Mouse (Mus musculus) stomach, embryonic 14.5 days (tissue): Measurements from ENCODE around the gene Prdm2. TPM values are rescaled to one million over a fixed set of nuclear protein-coding genes. Genes with fewer than 3 reads are reported as not detected.

Source experiments
- ATAC-seq: fragments of 200-750 bp; cut with Nextera tagmentation; 2 replicates; pipeline ENCODE4 v1.8.0; 2017; ENCODE audit warnings: low read depth, moderate TSS enrichment; ENCODE audit not compliant: insufficient number of reproducible peaks, insufficient read depth, low FRiP score
- H3K27ac ChIP-seq: fragments of 300-500 bp; sonication (generic); 2 replicates; pipeline ENCODE4 v1.5.1; 2014; ENCODE audit warnings: mild to moderate bottlenecking, low read length, moderate library complexity, mixed read lengths
- H3K27me3 ChIP-seq: fragments of 300-500 bp; sonication (generic); 2 replicates; pipeline ENCODE4 v1.6.1; 2014; ENCODE audit warnings: low read length, control low read depth, mixed read lengths; ENCODE audit not compliant: control insufficient read depth, insufficient read depth
- H3K36me3 ChIP-seq: fragments of 300-500 bp; sonication (generic); 2 replicates; pipeline ENCODE4 v1.6.1; 2014; ENCODE audit warnings: mild to moderate bottlenecking, control low read depth, low read length, moderate library complexity, mixed read lengths; ENCODE audit not compliant: control insufficient read depth, insufficient read depth
- H3K4me1 ChIP-seq: fragments of 300-500 bp; sonication (generic); 2 replicates; pipeline ENCODE4 v1.6.1; 2014; ENCODE audit warnings: low read length, control low read depth, mixed read lengths; ENCODE audit not compliant: control insufficient read depth, insufficient read depth
- H3K4me2 ChIP-seq: fragments of 300-500 bp; sonication (generic); replicated peaks from 2 replicates; pipeline ENCODE4 v1.6.1; 2014; ENCODE audit warnings: low read depth, low read length, control low read depth
- H3K4me3 ChIP-seq: fragments of 300-500 bp; sonication (generic); 2 replicates; pipeline ENCODE4 v1.5.1; 2014; ENCODE audit warnings: low read depth, low read length, control low read depth
- H3K9ac ChIP-seq: fragments of 300-500 bp; sonication (generic); replicated peaks from 2 replicates; pipeline ENCODE4 v1.6.1; 2014; ENCODE audit warnings: low read depth, mild to moderate bottlenecking, control low read depth, low read length, moderate library complexity, mixed read lengths
- H3K9me3 ChIP-seq: fragments of 300-500 bp; sonication (generic); 2 replicates; pipeline ENCODE4 v1.6.1; 2016; ENCODE audit warnings: low read depth, low read length, control low read depth; ENCODE audit not compliant: control insufficient read depth
- WGBS: fragments of 180-500 bp; shearing (Covaris S2); extraction: QIAGEN DNeasy Blood & Tissue Kit; methylation state at CpG from one replicate; pipeline ENCODE4 v1.1.7; 2014; 5-methylcytosine and 5-hydroxymethylcytosine counted together
- polyA plus RNA-seq: library from polyadenylated mRNA; unstranded; fragments of >200 nt; fragmentation: Nextera tagmentation; extraction: Ambion mirVana; gene quantifications from 2 replicates; pipeline ENCODE4 v1.2.1, GENCODE M21; 2014

The Prdm2 gene
- polyA plus RNA-seq, 1 experiment from 2014 or later: 15.2 TPM

GRCm38 (mm10) chr4:143106971-143107370 is 105.8 kb downstream of the Prdm2 start:
- Histone ChIP-seq H3K27me3 (no peaks in the 10 kb centered on the region), H3K4me2 (no peak overlapping the region), H3K9me3 (no peaks in the 10 kb centered on the region), H3K4me1 (no peaks in the 10 kb centered on the region), H3K9ac (no peak overlapping the region), H3K4me3 (no peak overlapping the region), H3K36me3 (peaks cover 37% of the 10 kb centered on the region; the same call in 1 of the 2 replicates), H3K27ac (no peak overlapping the region)
- WGBS: 73% methylated on average over 6 of the region's 6 CpGs
- no peak for ATAC-seq

GRCm38 (mm10) chr4:143106566-143106965 is 106.2 kb downstream of the Prdm2 start:
- WGBS: 56% methylated on average over 2 of the region's 2 CpGs
- H3K4me3 ChIP-seq: no peak overlapping the region
- H3K4me2 ChIP-seq: no peak overlapping the region
- no peaks in the 10 kb centered on the region for H3K4me1 ChIP-seq
- ATAC-seq: no peak
- no peaks in the 10 kb centered on the region for H3K27me3 ChIP-seq
- no peaks in the 10 kb centered on the region for H3K9me3 ChIP-seq
- H3K9ac ChIP-seq: no peak overlapping the region
- H3K36me3 ChIP-seq: peaks cover 37% of the 10 kb centered on the region; the same call in 1 of the 2 replicates
- no peak overlapping the region for H3K27ac ChIP-seq

GRCm38 (mm10) chr4:143104739-143105138 is 108.1 kb downstream of the Prdm2 start:
- Histone ChIP-seq H3K27me3 (no peaks in the 10 kb centered on the region), H3K27ac (no peak overlapping the region), H3K4me3 (no peak overlapping the region), H3K9me3 (no peaks in the 10 kb centered on the region), H3K9ac (no peak overlapping the region), H3K4me1 (no peaks in the 10 kb centered on the region), H3K36me3 (peaks cover 19% of the 10 kb centered on the region; the same call in 1 of the 2 replicates), H3K4me2 (no peak overlapping the region)
- ATAC-seq: no peak
- WGBS: 67% methylated on average over 5 of the region's 5 CpGs

- Histone ChIP-seq H3K27ac (no peak overlapping the region), H3K4me2 (no peak overlapping the region), H3K9me3 (no peaks in the 10 kb centered on the region), H3K27me3 (no peaks in the 10 kb centered on the region), H3K4me1 (no peaks in the 10 kb centered on the region), H3K9ac (no peak overlapping the region), H3K36me3 (peaks cover 10% of the 10 kb centered on the region; the same call in 1 of the 2 replicates), H3K4me3 (no peak overlapping the region)
- 69% methylated on average over 2 of the region's 2 CpGs for WGBS
- ATAC-seq: no peak
Observed at GRCm38 (mm10) chr4:143103811-143104210, 109.0 kb downstream of the Prdm2 start.

- H3K9me3 ChIP-seq: no peaks in the 10 kb centered on the region
- 49% methylated on average over 6 of the region's 6 CpGs for WGBS
- no peak overlapping the region for H3K9ac ChIP-seq
- H3K4me3 ChIP-seq: no peak overlapping the region
- H3K27me3 ChIP-seq: no peaks in the 10 kb centered on the region
- no peak overlapping the region for H3K27ac ChIP-seq
- no peak for ATAC-seq
- H3K4me2 ChIP-seq: no peak overlapping the region
- no peaks in the 10 kb centered on the region for H3K4me1 ChIP-seq
- no peaks in the 10 kb centered on the region for H3K36me3 ChIP-seq
Observed at GRCm38 (mm10) chr4:143100157-143100556, 112.6 kb downstream of the Prdm2 start.

GRCm38 (mm10) chr4:143099288-143100039 is 113.3 kb downstream of the Prdm2 start:
- Histone ChIP-seq H3K36me3 (no peaks in the 10 kb centered on the region), H3K4me1 (no peaks in the 10 kb centered on the region), H3K27me3 (no peaks in the 10 kb centered on the region), H3K9me3 (no peaks in the 10 kb centered on the region), H3K4me3 (no peak overlapping the region), H3K9ac (no peak overlapping the region), H3K4me2 (no peak overlapping the region), H3K27ac (no peak overlapping the region)
- 57% methylated on average over 11 of the region's 11 CpGs for WGBS
- ATAC-seq: no peak

GRCm38 (mm10) chr4:143092082-143092701 is 120.6 kb downstream of the Prdm2 start:
- 29% methylated on average over 12 of the region's 12 CpGs for WGBS
- H3K36me3 ChIP-seq: no peaks in the 10 kb centered on the region
- no peak overlapping the region for H3K4me3 ChIP-seq
- no peak for ATAC-seq
- no peaks in the 10 kb centered on the region for H3K27me3 ChIP-seq
- no peaks in the 10 kb centered on the region for H3K9me3 ChIP-seq
- H3K27ac ChIP-seq: no peak overlapping the region
- H3K4me1 ChIP-seq: no peaks in the 10 kb centered on the region
- no peak overlapping the region for H3K4me2 ChIP-seq
- H3K9ac ChIP-seq: no peak overlapping the region

GRCm38 (mm10) chr4:143090551-143090950 is 122.2 kb downstream of the Prdm2 start:
- 96% methylated on average over 3 of the region's 3 CpGs for WGBS

More at GRCm38 (mm10) chr4:143090551-143090950, 122.2 kb downstream of the Prdm2 start:
- Histone ChIP-seq H3K36me3 (no peaks in the 10 kb centered on the region), H3K4me2 (no peak overlapping the region), H3K4me1 (no peaks in the 10 kb centered on the region), H3K9ac (no peak overlapping the region), H3K27ac (no peak overlapping the region), H3K27me3 (no peaks in the 10 kb centered on the region), H3K9me3 (no peaks in the 10 kb centered on the region), H3K4me3 (no peak overlapping the region)
- no peak for ATAC-seq
